Mouse (Mus musculus): ENCODE results near the gene Pdss2. TPM values are rescaled to one million over a fixed set of nuclear protein-coding genes. Genes with fewer than 3 reads are reported as not detected.

Pdss2 gene
- total and polyA plus RNA-seq, 2 experiments from 2014 or later = 17.6 TPM

- no peak for TF ChIP-seq CTCF (IDR thresholded peaks at IDR 0.05)
- H3K9me3 ChIP-seq (ENCODE audit: low read length) = no peaks in the 10 kb centered on the region
- no peaks in the 10 kb centered on the region for H3K27me3 ChIP-seq (ENCODE audit: insufficient read depth, low read length)
- H3K4me3 ChIP-seq (ENCODE audit: low read depth, low read length) = no peak overlapping the region
- 82% methylated on average over 2 of the region's 2 CpGs for WGBS
- no peak overlapping the region for H3K27ac ChIP-seq (ENCODE audit: low read depth, low read length)
- ATAC-seq (ENCODE audit: low FRiP score) (no peak), DNase-seq (ENCODE audit: low spot score) (no peak)
- H3K4me1 ChIP-seq (ENCODE audit: insufficient read depth, low read length) = no peaks in the 10 kb centered on the region
- no peak overlapping the region for H3K9ac ChIP-seq (replicated peaks; ENCODE audit: low read length, poor library complexity, severe bottlenecking)
- H3K36me3 ChIP-seq (ENCODE audit: insufficient read depth, low read length) = no peaks in the 10 kb centered on the region
- H3K4me2 ChIP-seq (ENCODE audit: low read depth, low read length, poor library complexity, severe bottlenecking) = no peak overlapping the region
Observed at GRCm38 (mm10) chr10:43290638-43291230, 69.4 kb downstream of the Pdss2 start.

GRCm38 (mm10) chr10:43291333-43291736 lies 70.0 kb downstream of the Pdss2 start:
- Histone ChIP-seq H3K9me3 (ENCODE audit: low read length) (no peaks in the 10 kb centered on the region), H3K4me2 (ENCODE audit: low read depth, low read length, poor library complexity, severe bottlenecking) (no peak overlapping the region), H3K4me3 (ENCODE audit: low read depth, low read length) (no peak overlapping the region), H3K9ac (replicated peaks; ENCODE audit: low read length, poor library complexity, severe bottlenecking) (no peak overlapping the region), H3K27ac (ENCODE audit: low read depth, low read length) (no peak overlapping the region), H3K27me3 (ENCODE audit: insufficient read depth, low read length) (no peaks in the 10 kb centered on the region), H3K4me1 (ENCODE audit: insufficient read depth, low read length) (no peaks in the 10 kb centered on the region), H3K36me3 (ENCODE audit: insufficient read depth, low read length) (no peaks in the 10 kb centered on the region)
- ATAC-seq (ENCODE audit: low FRiP score) (no peak), DNase-seq (ENCODE audit: low spot score) (no peak)
- no peak for TF ChIP-seq CTCF (IDR thresholded peaks at IDR 0.05)
- 92% methylated on average over 2 of the region's 2 CpGs for WGBS

GRCm38 (mm10) chr10:43292454-43292853 lies 71.2 kb downstream of the Pdss2 start:
- no peak for DNase-seq (ENCODE audit: low spot score)
- H3K4me1 ChIP-seq (ENCODE audit: insufficient read depth, low read length) = no peaks in the 10 kb centered on the region
- H3K4me2 ChIP-seq (ENCODE audit: low read depth, low read length, poor library complexity, severe bottlenecking) = no peak overlapping the region
- no peak for ATAC-seq (ENCODE audit: low FRiP score)
- no peak overlapping the region for H3K4me3 ChIP-seq (ENCODE audit: low read depth, low read length)
- TF ChIP-seq CTCF (IDR thresholded peaks at IDR 0.05) = peak; percentile 29; the same call in 1 of the 2 replicates
- no peaks in the 10 kb centered on the region for H3K36me3 ChIP-seq (ENCODE audit: insufficient read depth, low read length)
- H3K27me3 ChIP-seq (ENCODE audit: insufficient read depth, low read length) = no peaks in the 10 kb centered on the region
- 82% methylated on average over 4 of the region's 4 CpGs for WGBS
- no peak overlapping the region for H3K9ac ChIP-seq (replicated peaks; ENCODE audit: low read length, poor library complexity, severe bottlenecking)
- H3K9me3 ChIP-seq (ENCODE audit: low read length) = no peaks in the 10 kb centered on the region
- H3K27ac ChIP-seq (ENCODE audit: low read depth, low read length) = no peak overlapping the region

GRCm38 (mm10) chr10:43294331-43294730 lies 73.0 kb downstream of the Pdss2 start:
- ATAC-seq (ENCODE audit: low FRiP score) = no peak; the same call in 1 of the 2 replicates
- Histone ChIP-seq H3K9ac (replicated peaks; ENCODE audit: low read length, poor library complexity, severe bottlenecking) (no peak overlapping the region), H3K4me1 (ENCODE audit: insufficient read depth, low read length) (no peaks in the 10 kb centered on the region), H3K9me3 (ENCODE audit: low read length) (no peaks in the 10 kb centered on the region), H3K27ac (ENCODE audit: low read depth, low read length) (no peak overlapping the region), H3K36me3 (ENCODE audit: insufficient read depth, low read length) (no peaks in the 10 kb centered on the region), H3K4me2 (ENCODE audit: low read depth, low read length, poor library complexity, severe bottlenecking) (no peak overlapping the region), H3K27me3 (ENCODE audit: insufficient read depth, low read length) (no peaks in the 10 kb centered on the region), H3K4me3 (ENCODE audit: low read depth, low read length) (no peak overlapping the region)
- WGBS = 50% methylated on average over 4 of the region's 4 CpGs
- TF ChIP-seq CTCF (IDR thresholded peaks at IDR 0.05) = no peak
- DNase-seq (ENCODE audit: low spot score) = no peak

- Histone ChIP-seq H3K4me3 (ENCODE audit: low read depth, low read length) (no peak overlapping the region), H3K9ac (replicated peaks; ENCODE audit: low read length, poor library complexity, severe bottlenecking) (no peak overlapping the region), H3K4me2 (ENCODE audit: low read depth, low read length, poor library complexity, severe bottlenecking) (no peak overlapping the region), H3K4me1 (ENCODE audit: insufficient read depth, low read length) (no peaks in the 10 kb centered on the region), H3K36me3 (ENCODE audit: insufficient read depth, low read length) (no peaks in the 10 kb centered on the region), H3K27me3 (ENCODE audit: insufficient read depth, low read length) (no peaks in the 10 kb centered on the region), H3K27ac (ENCODE audit: low read depth, low read length) (no peak overlapping the region), H3K9me3 (ENCODE audit: low read length) (no peaks in the 10 kb centered on the region)
- DNase-seq (ENCODE audit: low spot score) (no peak), ATAC-seq (ENCODE audit: low FRiP score) (no peak)
- WGBS = 56% methylated on average over 5 of the region's 5 CpGs
- no peak for TF ChIP-seq CTCF (IDR thresholded peaks at IDR 0.05)
Observed at GRCm38 (mm10) chr10:43308105-43308810, 87.0 kb downstream of the Pdss2 start.

GRCm38 (mm10) chr10:43310781-43311392 lies 89.6 kb downstream of the Pdss2 start:
- Histone ChIP-seq H3K9ac (replicated peaks; ENCODE audit: low read length, poor library complexity, severe bottlenecking) (no peak overlapping the region), H3K4me1 (ENCODE audit: insufficient read depth, low read length) (no peaks in the 10 kb centered on the region), H3K27me3 (ENCODE audit: insufficient read depth, low read length) (no peaks in the 10 kb centered on the region), H3K4me3 (ENCODE audit: low read depth, low read length) (no peak overlapping the region), H3K4me2 (ENCODE audit: low read depth, low read length, poor library complexity, severe bottlenecking) (no peak overlapping the region), H3K36me3 (ENCODE audit: insufficient read depth, low read length) (no peaks in the 10 kb centered on the region), H3K9me3 (ENCODE audit: low read length) (no peaks in the 10 kb centered on the region), H3K27ac (ENCODE audit: low read depth, low read length) (no peak overlapping the region)
- no peak for TF ChIP-seq CTCF (IDR thresholded peaks at IDR 0.05)
- ATAC-seq (ENCODE audit: low FRiP score) (no peak), DNase-seq (ENCODE audit: low spot score) (peak; percentile 50)
- 51% methylated on average over 10 of the region's 10 CpGs for WGBS

All from midbrain, postnatal 0 days (tissue).